Mouse (Mus musculus) gastrocnemius, postnatal 10 days (tissue): ENCODE data around the gene Spock1. TPM values are rescaled to one million over a fixed set of nuclear protein-coding genes. Genes with fewer than 3 reads are reported as not detected.

Experiments
- DNase-seq: peaks from one replicate; pipeline ENCODE4 v3.0.0; 2021; ENCODE audit warnings: mixed read lengths
- total RNA-seq, 2 experiments: library from RNA; stranded (reverse); gene quantifications; 2 replicates each; pipeline ENCODE4 v1.2.3; 2021

Gene Spock1
- total RNA-seq, 2 experiments from 2014 or later, result 0.84 to 0.85 TPM

- no peak for DNase-seq
Measured at GRCm38 (mm10) chr13:57798633-57799032, 109.5 kb downstream of the Spock1 start.

- DNase-seq, result no peak
Measured at GRCm38 (mm10) chr13:57796951-57797692, 111.0 kb downstream of the Spock1 start.

GRCm38 (mm10) chr13:57793643-57794240, 114.4 kb downstream of the Spock1 start:
- DNase-seq, result no peak

GRCm38 (mm10) chr13:57789796-57790195, 118.3 kb downstream of the Spock1 start:
- no peak for DNase-seq

- no peak for DNase-seq
Measured at GRCm38 (mm10) chr13:57788299-57788698, 119.8 kb downstream of the Spock1 start.

- no peak for DNase-seq
Measured at GRCm38 (mm10) chr13:57786278-57786677, 121.9 kb downstream of the Spock1 start.

GRCm38 (mm10) chr13:57782975-57783374, 125.2 kb downstream of the Spock1 start:
- DNase-seq, result no peak

- no peak for DNase-seq
Measured at GRCm38 (mm10) chr13:57782107-57782561, 126.0 kb downstream of the Spock1 start.

GRCm38 (mm10) chr13:57779146-57779545, 129.0 kb downstream of the Spock1 start:
- no peak for DNase-seq

GRCm38 (mm10) chr13:57778524-57778923, 129.6 kb downstream of the Spock1 start:
- DNase-seq, result no peak

GRCm38 (mm10) chr13:57771998-57772397, 136.1 kb downstream of the Spock1 start:
- no peak for DNase-seq

GRCm38 (mm10) chr13:57766721-57767120, 141.4 kb downstream of the Spock1 start:
- DNase-seq, result no peak

- no peak for DNase-seq
Measured at GRCm38 (mm10) chr13:57761122-57761521, 147.0 kb downstream of the Spock1 start.

- DNase-seq, result no peak
Measured at GRCm38 (mm10) chr13:57760618-57761017, 147.5 kb downstream of the Spock1 start.

- no peak for DNase-seq
Measured at GRCm38 (mm10) chr13:57756316-57756715, 151.8 kb downstream of the Spock1 start.

- DNase-seq, result no peak
Measured at GRCm38 (mm10) chr13:57750831-57751230, 157.3 kb downstream of the Spock1 start.

- DNase-seq, result no peak
Measured at GRCm38 (mm10) chr13:57744667-57745066, 163.5 kb downstream of the Spock1 start.

GRCm38 (mm10) chr13:57741186-57741585, 166.9 kb downstream of the Spock1 start:
- DNase-seq, result no peak

GRCm38 (mm10) chr13:57740473-57740872, 167.7 kb downstream of the Spock1 start:
- DNase-seq, result no peak

- DNase-seq, result no peak
Measured at GRCm38 (mm10) chr13:57736060-57736459, 172.1 kb downstream of the Spock1 start.

GRCm38 (mm10) chr13:57734549-57734948, 173.6 kb downstream of the Spock1 start:
- no peak for DNase-seq

- no peak for DNase-seq
Measured at GRCm38 (mm10) chr13:57733521-57733920, 174.6 kb downstream of the Spock1 start.

GRCm38 (mm10) chr13:57732251-57732650, 175.9 kb downstream of the Spock1 start:
- DNase-seq, result no peak

- DNase-seq, result no peak
Measured at GRCm38 (mm10) chr13:57727716-57728115, 180.4 kb downstream of the Spock1 start.
